Comparison of ENCODE assay signal across 9 mouse cellular contexts in genomic region chr13:45613346-45613745, GRCm38 (mm10).
A peak's percentile ranks its signal among the peaks of the same experiment; 100 is the strongest.
DNase-seq lines count a peak whose midpoint lies in the region; ATAC-seq and TF ChIP-seq lines count a peak whose summit lies in the region.
"Had no signal": no experiment of that assay in that cellular context is flagged by ENCODE, and none has a peak within 500 bp of the region (broad histone marks: within the 10 kb centered on the region; RNA-seq: fewer than 3 reads in every experiment).

No protein-coding gene starts in this region.

- POLR2A ChIA-PET in Patski (lab: Charles Lee): interaction anchor here (0.7 to 0.9 kb wide), 2 partner anchors 214 to 351 kb away, joined by 3 to 4 read pairs; partner anchors contain the start of gene Atxn1

- CTCF ChIA-PET in Patski (lab: Charles Lee): interaction anchor here (0.8 to 1.5 kb wide), 8 partner anchors 8 to 23 kb away, joined by 3 to 5 read pairs (median 4); no protein-coding TSS in a partner anchor

- no peak overlapping the region for H3K4me2 ChIP-seq in intestine, postnatal 0 days (replicated peaks; ENCODE audit: low read depth)
- no peak overlapping the region for H3K4me2 ChIP-seq in intestine, embryonic 15.5 days (replicated peaks)
- H3K4me2 ChIP-seq in hindbrain, postnatal 0 days (ENCODE audit: low read depth, low read length): no peak overlapping the region
- H3K4me2 ChIP-seq: limb, embryonic 12.5 days had no signal

- peak; percentile 82 for TF ChIP-seq CTCF in intestine, postnatal 0 days (IDR thresholded peaks at IDR 0.05; ENCODE audit: low read depth)
- peak; percentile 72 for TF ChIP-seq CTCF in Patski (IDR thresholded peaks at IDR 0.05)
- TF ChIP-seq CTCF in hindbrain, postnatal 0 days (IDR thresholded peaks at IDR 0.05; ENCODE audit: low read depth): peak; percentile 92

- no peaks in the 10 kb centered on the region for H3K9me3 ChIP-seq in intestine, postnatal 0 days (ENCODE audit: control insufficient read depth)
- H3K9me3 ChIP-seq in intestine, embryonic 15.5 days: no peaks in the 10 kb centered on the region
- no peaks in the 10 kb centered on the region for H3K9me3 ChIP-seq in hindbrain, postnatal 0 days (ENCODE audit: low read length)

- no peaks in the 10 kb centered on the region for H3K27me3 ChIP-seq in intestine, postnatal 0 days (replicated peaks; ENCODE audit: control insufficient read depth, insufficient read depth, low read length)
- H3K27me3 ChIP-seq in intestine, embryonic 15.5 days (replicated peaks): no peaks in the 10 kb centered on the region
- no peaks in the 10 kb centered on the region for H3K27me3 ChIP-seq in Patski
- no peaks in the 10 kb centered on the region for H3K27me3 ChIP-seq in hindbrain, postnatal 0 days (ENCODE audit: insufficient read depth, low read length)
- H3K27me3 ChIP-seq: limb, embryonic 12.5 days had no signal

- 33% methylated on average over 5 of the region's 5 CpGs for WGBS in intestine, postnatal 0 days
- WGBS in intestine, embryonic 15.5 days: 32% methylated on average over 5 of the region's 5 CpGs
- WGBS in hindbrain, postnatal 0 days: 31% methylated on average over 5 of the region's 5 CpGs

- H3K4me1 ChIP-seq in intestine, postnatal 0 days (replicated peaks; ENCODE audit: control insufficient read depth, insufficient read depth, low read length): no peaks in the 10 kb centered on the region
- H3K4me1 ChIP-seq in intestine, embryonic 15.5 days (replicated peaks): no peaks in the 10 kb centered on the region
- H3K4me1 ChIP-seq in hindbrain, postnatal 0 days (ENCODE audit: insufficient read depth, low read length): no peaks in the 10 kb centered on the region
- H3K4me1 ChIP-seq: limb, embryonic 12.5 days had no signal

- no peak overlapping the region for H3K27ac ChIP-seq in intestine, postnatal 0 days (ENCODE audit: low read depth, low read length)
- H3K27ac ChIP-seq in intestine, embryonic 15.5 days: no peak overlapping the region
- H3K27ac ChIP-seq in hindbrain, postnatal 0 days: no peak overlapping the region
- H3K27ac ChIP-seq: limb, embryonic 12.5 days had no signal

- DNase-seq in B cell, adult 2 months: peak; percentile 29 to 32
- no peak for DNase-seq in Patski (ENCODE audit: low read depth, low spot score)
- DNase-seq in hindbrain, postnatal 0 days (ENCODE audit: low spot score): peak; percentile 72
- no peak for DNase-seq in urinary bladder, adult 18-20 months (ENCODE audit: low spot score in 2 of 2)

- H3K4me3 ChIP-seq in intestine, postnatal 0 days (ENCODE audit: low read depth, low read length): no peak overlapping the region
- no peak overlapping the region for H3K4me3 ChIP-seq in intestine, embryonic 15.5 days (replicated peaks)
- no peak overlapping the region for H3K4me3 ChIP-seq in hindbrain, postnatal 0 days (ENCODE audit: low read length)
- H3K4me3 ChIP-seq: limb, embryonic 12.5 days had no signal

- no peak overlapping the region for H3K9ac ChIP-seq in intestine, postnatal 0 days (ENCODE audit: low read depth, low read length)
- H3K9ac ChIP-seq in intestine, embryonic 15.5 days: no peak overlapping the region
- H3K9ac ChIP-seq in hindbrain, postnatal 0 days (replicated peaks; ENCODE audit: low read length): no peak overlapping the region
- H3K9ac ChIP-seq: limb, embryonic 12.5 days had no signal

- in situ Hi-C loops in Patski (cut with MboI; ENCODE audit: low pct_unique_long_range_greater_than_20kb): no loop called here

- no peak for ATAC-seq in intestine, postnatal 0 days
- ATAC-seq in intestine, embryonic 15.5 days: no peak
- no peak for ATAC-seq in Patski
- ATAC-seq in common myeloid progenitor, adult 5-6 weeks (replicated peaks; ENCODE audit: low read depth, poor library complexity, severe bottlenecking): peak; percentile 47; the same call in 1 of the 2 replicates
- peak; percentile 58; the same call in 1 of the 2 replicates for ATAC-seq in hindbrain, postnatal 0 days
- peak; percentile 81; the same call in 1 of the 2 replicates for ATAC-seq in megakaryocyte-erythroid progenitor cell, adult 5-6 weeks (replicated peaks; ENCODE audit: low FRiP score, low TSS enrichment, poor library complexity, severe bottlenecking)

- H3K36me3 ChIP-seq in intestine, postnatal 0 days (ENCODE audit: control insufficient read depth, insufficient read depth): no peaks in the 10 kb centered on the region
- H3K36me3 ChIP-seq in intestine, embryonic 15.5 days: no peaks in the 10 kb centered on the region
- H3K36me3 ChIP-seq in hindbrain, postnatal 0 days (ENCODE audit: insufficient read depth, low read length): no peaks in the 10 kb centered on the region
- H3K36me3 ChIP-seq: limb, embryonic 12.5 days had no signal

Comparison
In these comparisons a context has a peak if more than half of its experiments do, and no peak if none do; other contexts are left out.
1. ATAC-seq: peak in common myeloid progenitor, adult 5-6 weeks (single experiment), hindbrain, postnatal 0 days (single experiment) and megakaryocyte-erythroid progenitor cell, adult 5-6 weeks (single experiment); none in intestine, postnatal 0 days (single experiment), intestine, embryonic 15.5 days (single experiment) and Patski (single experiment).
2. DNase-seq: peak in B cell, adult 2 months (2 of 2) and hindbrain, postnatal 0 days (single experiment); none in Patski (single experiment) and urinary bladder, adult 18-20 months (0 of 2).
3. Peak in every context shown above with its lines, with median percentiles within 50 percentile points of each other: CTCF ChIP-seq.